Mouse (Mus musculus) embryonic facial prominence, embryonic 15.5 days (tissue): Measurements from ENCODE around the gene Arhgap24. TPM values are rescaled to one million over a fixed set of nuclear protein-coding genes. Genes with fewer than 3 reads are reported as not detected.

Source experiments
- ATAC-seq: fragments of 200-750 bp; cut with Nextera tagmentation; 2 replicates; pipeline ENCODE4 v1.8.0; 2017; ENCODE audit warnings: low read depth, moderate TSS enrichment; ENCODE audit not compliant: insufficient number of reproducible peaks, low FRiP score, low TSS enrichment
- H3K27ac ChIP-seq: fragments of 300-500 bp; sonication (generic); replicated peaks from 2 replicates; pipeline ENCODE4 v1.5.1; 2015; ENCODE audit warnings: mild to moderate bottlenecking, inconsistent platforms
- H3K27me3 ChIP-seq: fragments of 300-500 bp; sonication (generic); 2 replicates; pipeline ENCODE4 v1.6.1; 2015; ENCODE audit warnings: inconsistent platforms
- H3K36me3 ChIP-seq: fragments of 300-500 bp; sonication (generic); 2 replicates; pipeline ENCODE4 v1.6.1; 2015; ENCODE audit warnings: mild to moderate bottlenecking, inconsistent platforms
- H3K4me1 ChIP-seq: fragments of 300-500 bp; sonication (generic); 2 replicates; pipeline ENCODE4 v1.6.1; 2015; ENCODE audit warnings: inconsistent platforms
- H3K4me2 ChIP-seq: fragments of 300-500 bp; sonication (generic); replicated peaks from 2 replicates; pipeline ENCODE4 v1.6.1; 2015; ENCODE audit warnings: mild to moderate bottlenecking, inconsistent platforms
- H3K4me3 ChIP-seq: fragments of 300-500 bp; sonication (generic); replicated peaks from 2 replicates; pipeline ENCODE4 v1.5.1; 2015; ENCODE audit warnings: mild to moderate bottlenecking, inconsistent platforms
- H3K9ac ChIP-seq: fragments of 300-500 bp; sonication (generic); 2 replicates; pipeline ENCODE4 v1.6.1; 2015; ENCODE audit warnings: inconsistent platforms
- H3K9me3 ChIP-seq: fragments of 300-500 bp; sonication (generic); replicated peaks from 2 replicates; pipeline ENCODE4 v1.6.1; 2016; ENCODE audit warnings: inconsistent platforms
- WGBS: fragments of 180-500 bp; shearing (Covaris S2); methylation state at CpG from one replicate; pipeline ENCODE4 v1.1.7; 2015; 5-methylcytosine and 5-hydroxymethylcytosine counted together
- polyA plus RNA-seq: library from polyadenylated mRNA; unstranded; fragments of >200 nt; fragmentation: Nextera tagmentation; extraction: Ambion mirVana; gene quantifications from 2 replicates; pipeline ENCODE4 v1.2.1, GENCODE M21; 2015

Gene Arhgap24
- polyA plus RNA-seq, 1 experiment from 2014 or later: 34.0 TPM

DNA sequence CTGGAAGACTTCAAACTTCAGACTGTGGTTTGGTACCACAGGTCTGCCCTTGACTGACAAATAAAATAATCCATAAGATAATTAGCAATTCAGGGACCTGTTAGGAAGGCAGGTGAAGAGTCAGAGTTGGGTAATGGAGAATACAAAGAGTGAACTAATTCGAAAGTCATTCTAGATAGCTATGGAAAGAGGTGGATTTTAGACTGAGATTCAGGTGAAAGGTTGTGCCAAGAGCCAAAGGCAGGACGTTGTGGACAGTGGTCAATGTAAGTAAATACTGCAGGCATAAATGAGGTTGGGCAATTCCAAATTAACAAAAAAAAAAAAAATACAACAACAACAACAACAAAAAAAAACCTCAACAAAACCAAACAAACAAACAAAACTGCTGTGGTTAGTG lies 67.2 kb downstream of the Arhgap24 start:
- Histone ChIP-seq H3K9ac (no peak overlapping the region), H3K4me1 (peaks cover 22% of the 10 kb centered on the region), H3K4me2 (no peak overlapping the region), H3K27ac (no peak overlapping the region), H3K36me3 (no peaks in the 10 kb centered on the region), H3K4me3 (no peak overlapping the region), H3K27me3 (no peaks in the 10 kb centered on the region), H3K9me3 (no peaks in the 10 kb centered on the region)
- WGBS: 82% methylated on average over 2 of the region's 2 CpGs
- no peak for ATAC-seq

DNA sequence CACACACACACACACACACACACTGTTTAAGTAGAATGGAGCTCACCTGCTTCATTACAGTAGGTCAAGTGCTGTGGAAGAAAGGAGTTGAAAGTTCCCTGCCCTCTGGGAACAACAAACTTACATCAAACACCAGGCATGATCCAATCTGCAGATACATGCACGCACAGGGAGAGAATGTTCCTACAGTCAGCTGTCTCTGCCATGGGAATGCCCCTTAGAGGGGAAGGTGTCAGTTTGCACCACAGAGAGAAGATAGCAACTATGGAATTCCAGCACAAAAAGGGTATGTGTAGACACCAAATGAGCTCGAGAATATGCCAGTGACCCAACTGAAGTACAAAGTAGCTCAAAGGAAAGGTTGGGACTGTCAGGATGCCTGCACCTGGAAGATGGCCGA lies 69.0 kb downstream of the Arhgap24 start:
- Histone ChIP-seq H3K9ac (no peak overlapping the region), H3K4me3 (no peak overlapping the region), H3K36me3 (peaks cover 6% of the 10 kb centered on the region; the same call in 1 of the 2 replicates), H3K27ac (peak overlapping the region; percentile 58), H3K4me1 (peaks cover 22% of the 10 kb centered on the region), H3K4me2 (no peak overlapping the region), H3K27me3 (no peaks in the 10 kb centered on the region), H3K9me3 (no peaks in the 10 kb centered on the region)
- 34% methylated on average over 3 of the region's 3 CpGs for WGBS
- ATAC-seq: no peak

DNA sequence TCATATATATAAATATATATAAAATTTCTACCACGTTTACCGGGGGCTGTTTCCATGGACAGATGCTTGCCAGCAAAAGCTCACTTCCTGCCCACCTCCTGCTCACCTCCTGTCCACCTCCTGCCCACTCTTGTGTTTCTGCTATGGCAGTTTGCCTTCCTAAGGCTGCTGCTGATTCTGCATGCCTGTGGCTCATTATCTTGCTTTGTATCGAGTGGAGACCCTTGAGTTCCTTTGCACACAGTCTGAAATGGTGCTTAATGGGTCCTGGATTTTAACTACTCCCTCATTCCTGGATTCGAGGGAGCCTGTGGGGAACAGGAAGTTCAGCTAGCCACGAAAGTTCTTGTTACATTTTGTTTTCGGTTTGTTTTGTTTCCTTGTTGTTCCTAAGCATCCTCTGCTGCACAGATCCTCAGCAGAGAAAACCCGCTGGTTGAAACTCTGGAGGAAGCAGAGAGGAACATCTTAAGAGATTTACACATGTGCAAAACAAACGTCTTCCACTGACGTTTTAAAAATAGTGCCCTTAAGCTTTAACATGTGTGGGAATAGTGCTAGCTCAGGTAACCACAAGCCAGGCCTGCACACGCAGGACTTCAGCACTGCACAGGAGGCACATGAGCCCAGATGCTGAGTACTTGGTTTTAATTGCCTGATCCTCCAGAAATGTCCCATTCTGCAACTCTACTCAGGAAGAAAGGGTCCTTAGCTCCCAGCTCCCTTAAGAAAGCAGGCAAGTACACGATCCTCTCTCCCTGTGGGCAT lies 69.9 kb downstream of the Arhgap24 start:
- Histone ChIP-seq H3K9me3 (no peaks in the 10 kb centered on the region), H3K9ac (no peak overlapping the region), H3K27me3 (no peaks in the 10 kb centered on the region), H3K4me3 (no peak overlapping the region), H3K4me1 (peaks cover 22% of the 10 kb centered on the region), H3K27ac (peak overlapping the region; percentile 78), H3K36me3 (peaks cover 6% of the 10 kb centered on the region; the same call in 1 of the 2 replicates), H3K4me2 (peak overlapping the region; percentile 26)
- WGBS: 13% methylated on average over 11 of the region's 11 CpGs
- ATAC-seq: peak; percentile 34; the same call in 1 of the 2 replicates

DNA sequence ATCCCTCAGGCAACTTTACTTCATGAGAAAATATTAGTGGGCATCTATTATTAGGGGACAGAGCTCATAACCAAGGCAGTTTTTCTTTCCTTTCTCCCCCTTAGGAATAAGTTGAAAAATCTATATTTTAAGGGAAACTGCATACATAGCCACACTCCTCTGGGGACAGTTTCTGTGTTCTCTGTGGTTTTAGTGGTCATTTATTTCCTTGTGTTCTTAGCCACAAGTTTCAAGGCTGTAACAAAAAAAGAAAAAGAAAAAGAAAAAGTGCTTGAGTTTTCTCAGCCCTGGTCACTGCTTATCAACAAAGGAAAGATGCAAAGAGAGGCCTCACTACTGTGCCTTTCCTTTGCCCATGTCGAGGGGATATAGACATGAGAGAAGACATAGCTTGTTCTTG lies 71.3 kb downstream of the Arhgap24 start:
- Histone ChIP-seq H3K9me3 (no peaks in the 10 kb centered on the region), H3K9ac (no peak overlapping the region), H3K4me3 (no peak overlapping the region), H3K4me2 (no peak overlapping the region), H3K4me1 (peaks cover 22% of the 10 kb centered on the region), H3K36me3 (peaks cover 6% of the 10 kb centered on the region; the same call in 1 of the 2 replicates), H3K27me3 (no peaks in the 10 kb centered on the region), H3K27ac (no peak overlapping the region)
- ATAC-seq: no peak
- 84% methylated on average over 1 of the region's 1 CpGs for WGBS

DNA sequence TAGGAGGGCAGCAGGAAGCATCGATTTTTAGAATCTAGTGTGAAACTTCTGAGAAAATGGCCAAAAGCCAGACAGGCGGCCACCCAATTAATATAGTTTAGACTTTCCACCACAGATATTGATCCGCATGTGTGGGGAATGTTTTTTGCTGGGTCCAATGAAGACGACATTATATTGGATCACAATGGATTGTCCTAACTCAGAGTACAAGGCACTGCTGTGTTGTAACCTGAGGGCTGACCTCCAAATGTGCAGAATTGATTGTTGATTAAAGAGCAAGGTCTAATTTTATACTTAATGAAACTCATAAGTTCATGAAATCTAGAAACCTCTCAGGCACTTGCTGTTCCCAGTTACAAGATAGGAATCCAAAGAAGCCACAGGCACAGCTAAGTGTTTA lies 74.8 kb downstream of the Arhgap24 start:
- WGBS: 77% methylated on average over 4 of the region's 4 CpGs
- no peaks in the 10 kb centered on the region for H3K27me3 ChIP-seq
- no peak overlapping the region for H3K27ac ChIP-seq
- no peak for ATAC-seq
- no peak overlapping the region for H3K9ac ChIP-seq
- H3K9me3 ChIP-seq: no peaks in the 10 kb centered on the region
- peaks cover 6% of the 10 kb centered on the region; the same call in 1 of the 2 replicates for H3K36me3 ChIP-seq
- no peak overlapping the region for H3K4me3 ChIP-seq
- peaks cover 13% of the 10 kb centered on the region for H3K4me1 ChIP-seq
- H3K4me2 ChIP-seq: no peak overlapping the region

DNA sequence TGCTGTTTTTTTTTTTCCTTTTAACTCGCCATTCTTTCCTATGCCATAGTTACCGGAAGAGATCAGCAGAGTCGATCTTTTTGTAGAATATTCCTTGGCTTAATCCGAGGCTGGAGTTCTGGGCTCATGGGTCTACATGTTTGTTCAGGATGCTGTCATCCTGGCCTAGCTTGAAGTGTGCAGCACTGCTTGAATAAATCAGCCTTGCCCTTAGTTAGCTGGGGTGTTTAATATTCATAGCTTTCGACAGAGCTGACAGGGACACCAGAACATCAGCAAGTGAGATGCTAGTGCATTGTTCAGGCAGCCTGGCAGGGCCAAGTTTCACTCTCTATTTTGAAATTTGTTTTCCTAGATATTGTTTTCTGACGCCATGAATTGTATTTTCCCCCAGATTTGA lies 79.1 kb downstream of the Arhgap24 start:
- Histone ChIP-seq H3K4me1 (no peaks in the 10 kb centered on the region), H3K27ac (no peak overlapping the region), H3K36me3 (no peaks in the 10 kb centered on the region), H3K4me3 (no peak overlapping the region), H3K9me3 (no peaks in the 10 kb centered on the region), H3K4me2 (no peak overlapping the region), H3K27me3 (no peaks in the 10 kb centered on the region), H3K9ac (no peak overlapping the region)
- WGBS: 65% methylated on average over 6 of the region's 6 CpGs
- no peak for ATAC-seq

DNA sequence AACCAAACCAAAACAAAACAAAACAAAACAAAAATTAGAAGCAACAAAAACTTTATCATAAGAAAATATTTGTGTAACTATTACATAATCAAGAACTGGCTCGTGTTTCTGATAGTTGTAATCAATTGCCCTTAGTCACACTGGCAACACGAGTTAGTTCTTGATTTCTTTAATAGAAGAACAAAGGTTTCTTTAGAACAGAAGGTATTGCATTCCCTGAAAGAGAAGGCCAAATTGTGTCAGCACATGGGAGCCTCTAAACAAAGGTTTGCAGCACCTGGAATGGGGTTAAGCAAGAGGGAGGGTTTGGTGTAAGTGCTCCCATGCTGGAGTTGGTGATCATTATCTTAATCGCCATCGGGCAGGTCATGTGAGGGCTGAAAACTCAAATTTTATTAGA lies 82.8 kb downstream of the Arhgap24 start:
- Histone ChIP-seq H3K27ac (no peak overlapping the region), H3K9me3 (no peaks in the 10 kb centered on the region), H3K27me3 (no peaks in the 10 kb centered on the region), H3K4me3 (no peak overlapping the region), H3K4me2 (no peak overlapping the region), H3K4me1 (peaks cover 11% of the 10 kb centered on the region; the same call in 1 of the 2 replicates), H3K36me3 (no peaks in the 10 kb centered on the region), H3K9ac (no peak overlapping the region)
- ATAC-seq: no peak
- WGBS: 66% methylated on average over 4 of the region's 4 CpGs

DNA sequence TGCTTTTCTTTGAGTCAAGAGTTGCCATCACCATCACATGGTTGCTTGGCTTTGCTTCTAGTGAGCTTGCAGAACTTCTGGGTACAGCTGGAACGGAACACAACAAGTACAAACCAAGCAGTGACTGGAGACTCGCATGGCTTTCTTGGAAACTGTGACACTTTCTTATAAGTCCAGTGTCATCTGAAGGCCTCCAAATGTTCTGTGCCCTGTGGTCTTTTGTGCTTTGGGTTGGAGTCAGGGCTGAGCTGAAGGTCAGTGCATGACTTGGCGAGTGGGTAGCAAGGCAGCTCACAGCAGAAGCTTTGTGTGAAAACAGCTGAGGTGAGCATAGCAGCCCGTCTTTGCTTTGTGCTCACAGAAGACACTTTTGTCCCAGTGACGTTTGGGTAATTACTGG lies 87.6 kb downstream of the Arhgap24 start:
- no peak overlapping the region for H3K4me2 ChIP-seq
- 67% methylated on average over 5 of the region's 5 CpGs for WGBS
- no peak overlapping the region for H3K9ac ChIP-seq
- no peaks in the 10 kb centered on the region for H3K27me3 ChIP-seq
- H3K9me3 ChIP-seq: no peaks in the 10 kb centered on the region
- H3K4me3 ChIP-seq: no peak overlapping the region
- H3K4me1 ChIP-seq: peaks cover 11% of the 10 kb centered on the region
- no peak for ATAC-seq
- no peak overlapping the region for H3K27ac ChIP-seq
- H3K36me3 ChIP-seq: no peaks in the 10 kb centered on the region

DNA sequence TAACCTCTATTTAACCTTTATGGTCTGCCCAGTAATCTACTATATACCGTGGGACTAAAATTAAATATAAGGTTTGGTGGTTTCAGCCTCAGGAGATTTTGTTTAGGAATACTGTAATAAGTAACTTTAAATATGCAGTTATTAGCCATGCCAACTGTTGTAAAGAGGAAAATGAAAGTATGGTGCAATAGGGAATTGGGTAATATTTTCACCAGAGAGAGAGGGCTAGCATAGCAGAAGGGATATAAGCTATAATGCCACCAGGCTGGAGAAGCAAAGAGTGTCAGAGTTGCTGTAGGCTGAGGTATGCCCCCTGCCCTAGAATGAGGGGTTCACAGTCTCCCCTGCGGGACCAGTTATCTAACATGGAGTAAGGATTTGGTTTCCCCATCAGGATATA lies 90.3 kb downstream of the Arhgap24 start:
- Histone ChIP-seq H3K4me2 (no peak overlapping the region), H3K4me3 (no peak overlapping the region), H3K9me3 (no peaks in the 10 kb centered on the region; the same call in 1 of the 2 replicates), H3K9ac (no peak overlapping the region), H3K27ac (no peak overlapping the region), H3K27me3 (no peaks in the 10 kb centered on the region), H3K36me3 (no peaks in the 10 kb centered on the region), H3K4me1 (peaks cover 3% of the 10 kb centered on the region)
- ATAC-seq: no peak
- WGBS: 77% methylated on average over 2 of the region's 2 CpGs

DNA sequence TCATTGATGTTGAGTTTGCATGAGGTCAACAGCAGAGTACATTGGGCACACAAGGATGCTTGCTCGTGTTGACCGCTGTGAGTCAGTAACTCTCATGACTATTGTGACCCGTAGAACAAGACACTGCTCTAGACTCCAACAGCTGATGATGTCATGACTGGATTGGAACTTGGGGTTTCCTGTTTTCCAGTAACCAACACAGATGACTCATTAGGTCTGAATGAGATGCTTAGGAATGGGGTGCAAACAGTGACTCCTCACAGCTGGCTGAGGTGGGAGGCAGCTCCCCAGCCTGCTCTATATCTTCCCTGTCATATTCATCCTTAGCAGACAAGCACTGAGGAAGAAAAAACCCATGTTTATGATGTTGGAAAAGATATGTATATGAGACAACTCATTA lies 95.6 kb downstream of the Arhgap24 start:
- no peak for ATAC-seq
- 95% methylated on average over 3 of the region's 3 CpGs for WGBS
- Histone ChIP-seq H3K4me3 (no peak overlapping the region), H3K4me2 (no peak overlapping the region), H3K4me1 (no peaks in the 10 kb centered on the region), H3K36me3 (no peaks in the 10 kb centered on the region), H3K27me3 (no peaks in the 10 kb centered on the region), H3K9ac (no peak overlapping the region), H3K27ac (no peak overlapping the region), H3K9me3 (no peaks in the 10 kb centered on the region; the same call in 1 of the 2 replicates)

DNA sequence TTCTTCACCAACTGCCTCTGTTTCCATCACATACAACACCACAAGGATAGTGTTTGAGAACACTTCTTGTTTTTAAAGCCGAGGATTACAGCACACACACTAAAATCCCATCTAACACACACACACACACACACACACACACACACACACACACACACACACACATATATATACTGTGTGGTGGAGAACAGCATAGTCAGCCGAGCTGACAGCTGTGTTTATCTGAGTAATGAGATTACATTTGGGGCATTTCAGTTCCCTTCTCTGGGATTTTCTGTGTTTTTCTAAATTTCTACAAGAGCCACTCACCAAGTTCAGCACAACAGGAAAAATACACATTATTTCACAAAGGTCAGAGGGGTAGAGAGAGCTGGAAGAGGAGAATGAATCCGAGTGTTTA lies 96.5 kb downstream of the Arhgap24 start:
- H3K4me3 ChIP-seq: no peak overlapping the region
- H3K4me2 ChIP-seq: no peak overlapping the region
- WGBS: 53% methylated on average over 3 of the region's 3 CpGs
- H3K4me1 ChIP-seq: no peaks in the 10 kb centered on the region
- no peaks in the 10 kb centered on the region for H3K27me3 ChIP-seq
- H3K9me3 ChIP-seq: no peaks in the 10 kb centered on the region; the same call in 1 of the 2 replicates
- H3K27ac ChIP-seq: no peak overlapping the region; the same call in 1 of the 2 replicates
- ATAC-seq: no peak
- H3K9ac ChIP-seq: no peak overlapping the region
- H3K36me3 ChIP-seq: no peaks in the 10 kb centered on the region

DNA sequence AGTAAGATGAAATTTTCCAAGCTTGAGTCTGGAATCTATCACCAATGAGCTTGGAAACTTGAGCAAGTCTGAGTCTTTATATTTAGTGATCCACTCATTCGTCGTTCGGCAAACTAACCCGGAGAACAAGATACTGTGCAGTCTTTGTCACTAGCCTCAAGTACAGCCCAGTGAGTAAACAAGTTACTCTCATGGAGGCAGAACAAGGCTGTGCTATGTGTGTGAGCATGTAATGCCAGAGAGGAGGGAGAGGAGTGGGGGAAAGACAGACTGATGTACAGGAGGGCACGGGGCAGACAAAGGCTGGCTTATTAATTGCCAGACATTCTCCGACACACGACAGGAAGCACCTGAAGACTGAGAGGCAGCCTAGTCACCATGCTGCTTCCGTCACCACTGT lies 97.2 kb downstream of the Arhgap24 start:
- H3K27ac ChIP-seq: no peak overlapping the region
- H3K4me3 ChIP-seq: no peak overlapping the region
- H3K4me1 ChIP-seq: no peaks in the 10 kb centered on the region
- no peaks in the 10 kb centered on the region for H3K27me3 ChIP-seq
- no peaks in the 10 kb centered on the region; the same call in 1 of the 2 replicates for H3K9me3 ChIP-seq
- H3K4me2 ChIP-seq: no peak overlapping the region
- no peak for ATAC-seq
- H3K9ac ChIP-seq: no peak overlapping the region
- H3K36me3 ChIP-seq: no peaks in the 10 kb centered on the region
- 59% methylated on average over 8 of the region's 8 CpGs for WGBS
